Mouse (Mus musculus) CH12.LX (cell line): ENCODE results near the gene Abtb1.

Experiments
- CTCF ChIP-seq, 2 experiments: IDR thresholded peaks in 1 of 2; conservative IDR thresholded peaks in 1 of 2; 2 replicates each; pipeline ENCODE4 v1.5.1; 2011 to 2012; ENCODE audit warnings: low read depth in 2 of 2, low read length in 2 of 2, improper control_type of control experiment in 1 of 2, inconsistent platforms in 1 of 2, mild to moderate bottlenecking in 1 of 2, moderate library complexity in 1 of 2
- POLR2A ChIP-seq: IDR thresholded peaks from 2 replicates; pipeline ENCODE4 v1.6.1; 2011; ENCODE audit warnings: low read depth, mild to moderate bottlenecking, improper control_type of control experiment, low read length
- ZMIZ1 ChIP-seq: IDR thresholded peaks from 2 replicates; pipeline ENCODE4 v1.6.1; 2012; ENCODE audit warnings: low read depth, mild to moderate bottlenecking, inconsistent platforms, low read length, improper control_type of control experiment

GRCm38 (mm10) chr6:88788219-88788618, 53.6 kb downstream of the Abtb1 start:
- TF ChIP-seq CTCF (conservative IDR thresholded peaks at IDR 0.05 in 1 of 2, IDR thresholded peaks at IDR 0.05 in 1 of 2; ENCODE audit: low read depth in 2 of 2, low read length in 2 of 2) (no peak), POLR2A (no peak), ZMIZ1 (no peak)
